Mouse (Mus musculus) ES-Bruce4 (cell line): Measurements from ENCODE around the gene Urm1. TPM values are rescaled to one million over a fixed set of nuclear protein-coding genes. Genes with fewer than 3 reads are reported as not detected.

Experiments
- H3K27ac ChIP-seq: 2 replicates; pipeline ENCODE4 v1.5.1; 2012; ENCODE audit warnings: low read length, inconsistent platforms; ENCODE audit not compliant: insufficient read depth
- H3K27me3 ChIP-seq: 2 replicates; pipeline ENCODE4 v1.6.1; 2012; ENCODE audit warnings: mild to moderate bottlenecking, low read length, inconsistent platforms; ENCODE audit not compliant: control insufficient read depth, poor library complexity, insufficient read depth, severe bottlenecking
- H3K36me3 ChIP-seq: 2 replicates; pipeline ENCODE4 v1.6.1; 2012; ENCODE audit warnings: inconsistent platforms, mild to moderate bottlenecking, low read length, moderate library complexity; ENCODE audit not compliant: control insufficient read depth, poor library complexity, insufficient read depth, severe bottlenecking
- H3K4me1 ChIP-seq: one replicate; pipeline ENCODE4 v1.8.1; 2011; ENCODE audit warnings: low read length; ENCODE audit not compliant: control insufficient read depth, insufficient read depth
- H3K4me3 ChIP-seq: 2 replicates; pipeline ENCODE4 v1.5.1; 2011; ENCODE audit warnings: low read depth, mild to moderate bottlenecking, low read length
- H3K9ac ChIP-seq: 2 replicates; pipeline ENCODE4 v1.6.1; 2012; ENCODE audit warnings: low read depth, mild to moderate bottlenecking, inconsistent platforms; ENCODE audit not compliant: poor library complexity, severe bottlenecking
- H3K9me3 ChIP-seq: replicated peaks from 2 replicates; pipeline ENCODE4 v1.6.1; 2012; ENCODE audit warnings: mild to moderate bottlenecking, low read length, inconsistent platforms; ENCODE audit not compliant: control insufficient read depth, poor library complexity, insufficient read depth, severe bottlenecking
- CTCF ChIP-seq: IDR thresholded peaks from one replicate; pipeline ENCODE4 v1.8.1; 2011; ENCODE audit warnings: low read depth, low read length
- EP300 ChIP-seq: IDR thresholded peaks from 2 replicates; pipeline ENCODE4 v1.6.1; 2011; ENCODE audit warnings: low read depth, low read length; ENCODE audit not compliant: insufficient read depth
- POLR2A ChIP-seq: IDR thresholded peaks from one replicate; pipeline ENCODE4 v1.8.1; 2011; ENCODE audit warnings: low read length; ENCODE audit not compliant: insufficient read depth
- polyA plus RNA-seq: library from polyadenylated mRNA; stranded (reverse); fragments of >200 nt; gene quantifications from 2 replicates; pipeline ENCODE4 v1.2.4, GENCODE M21; 2011; ENCODE audit warnings: low read depth; ENCODE audit not compliant: missing spikeins, insufficient read depth, insufficient read length

Urm1 gene
- polyA plus RNA-seq, 1 experiment: 32.8 TPM

DNA sequence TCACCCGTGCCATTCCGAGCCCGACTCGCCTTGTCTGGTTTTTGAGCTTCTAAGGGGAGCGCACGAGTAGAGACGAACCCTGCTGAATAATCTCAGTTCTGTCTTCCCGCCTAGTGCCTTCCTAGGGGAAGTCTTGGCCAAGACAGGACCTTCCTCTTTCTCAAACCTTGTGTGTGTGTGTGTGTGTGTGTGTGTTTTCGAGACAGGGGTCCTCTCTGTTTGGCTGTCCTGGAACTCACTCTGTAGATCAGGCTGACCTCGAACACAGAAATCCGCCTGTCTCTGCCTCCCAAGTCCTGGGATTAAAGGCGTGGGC lies 7.8 kb downstream of the Urm1 start:
- H3K27ac ChIP-seq: no peak overlapping the region
- no peak for TF ChIP-seq POLR2A
- TF ChIP-seq CTCF: no peak
- no peak for TF ChIP-seq EP300
- H3K9me3 ChIP-seq: no peaks in the 10 kb centered on the region
- no peaks in the 10 kb centered on the region for H3K36me3 ChIP-seq
- H3K4me1 ChIP-seq: no peaks in the 10 kb centered on the region
- H3K9ac ChIP-seq: peak overlapping the region; percentile 60
- no peaks in the 10 kb centered on the region for H3K27me3 ChIP-seq
- peak overlapping the region; percentile 95 for H3K4me3 ChIP-seq

DNA sequence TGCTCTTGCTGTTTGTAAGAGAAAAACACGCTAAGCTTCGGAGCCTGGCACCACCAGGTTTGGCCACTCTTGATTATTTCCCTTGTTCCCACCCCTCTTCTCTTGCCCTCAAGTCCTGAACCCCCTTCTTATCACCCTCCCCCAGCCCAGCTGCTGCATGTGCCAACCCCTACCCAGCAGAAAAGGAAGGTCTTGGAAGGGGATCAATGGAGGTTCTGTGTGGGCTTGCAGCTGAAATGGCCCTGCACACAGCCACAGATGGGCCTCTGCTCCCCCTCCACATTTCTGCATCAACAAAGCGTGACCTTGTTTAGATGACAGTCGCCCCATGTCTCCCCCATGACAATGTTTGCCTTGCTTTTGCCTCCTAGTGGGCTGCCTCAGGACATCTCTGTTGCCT lies 11.2 kb downstream of the Urm1 start:
- Histone ChIP-seq H3K9ac (no peak overlapping the region), H3K36me3 (no peaks in the 10 kb centered on the region), H3K4me1 (peaks cover 3% of the 10 kb centered on the region), H3K27me3 (no peaks in the 10 kb centered on the region), H3K9me3 (no peaks in the 10 kb centered on the region), H3K27ac (no peak overlapping the region), H3K4me3 (no peak overlapping the region)
- TF ChIP-seq EP300 (no peak), CTCF (no peak), POLR2A (no peak)

DNA sequence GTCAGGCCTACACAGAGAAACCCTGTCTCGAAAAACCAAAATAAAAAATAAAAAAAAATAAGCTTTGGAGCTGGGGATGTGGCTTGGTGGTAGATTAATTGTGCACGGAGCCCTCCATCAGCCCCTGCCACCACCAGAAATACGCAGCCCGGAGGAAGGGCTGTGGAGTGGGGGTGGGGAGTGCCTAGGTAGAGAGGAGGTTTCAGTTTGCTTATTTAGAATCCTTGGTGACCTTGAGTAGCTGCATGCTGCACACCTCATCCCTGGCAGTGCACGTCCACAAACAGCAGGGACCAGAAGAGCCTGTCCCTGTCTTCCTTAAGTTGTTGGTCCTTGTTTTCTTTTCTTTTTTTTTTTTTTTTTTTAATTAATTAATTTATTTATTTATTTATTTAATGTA lies 13.9 kb downstream of the Urm1 start:
- Histone ChIP-seq H3K4me3 (no peak overlapping the region), H3K9ac (no peak overlapping the region; the same call in 1 of the 2 replicates), H3K36me3 (no peaks in the 10 kb centered on the region), H3K27me3 (no peaks in the 10 kb centered on the region), H3K27ac (no peak overlapping the region), H3K9me3 (no peaks in the 10 kb centered on the region), H3K4me1 (peaks cover 3% of the 10 kb centered on the region)
- TF ChIP-seq EP300 (no peak), CTCF (no peak), POLR2A (no peak)

DNA sequence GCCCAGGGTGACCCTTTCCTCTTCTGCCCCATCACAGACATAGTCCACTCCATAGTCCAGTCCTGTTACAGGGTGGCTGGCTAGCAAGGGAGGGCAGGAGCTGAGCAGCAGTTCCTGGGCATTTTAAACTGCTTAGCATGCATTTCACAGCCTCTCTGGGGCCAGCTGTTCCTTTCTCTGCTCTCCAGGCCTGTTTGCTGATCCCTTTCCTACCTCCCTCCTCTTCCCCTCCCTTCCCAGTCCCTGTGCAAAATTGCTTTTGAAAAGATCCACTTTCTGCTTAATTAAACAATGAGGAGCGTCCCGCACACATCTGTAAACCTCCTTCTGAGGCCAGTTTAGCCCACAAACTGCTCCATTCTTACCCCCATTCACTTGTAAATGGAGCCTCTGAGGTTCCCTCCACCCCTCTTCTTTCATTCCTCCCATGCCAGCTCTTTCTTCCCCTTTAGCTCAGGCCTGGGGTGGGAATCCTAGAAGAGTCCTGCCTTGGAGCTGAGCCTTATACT lies 15.6 kb downstream of the Urm1 start:
- Histone ChIP-seq H3K27ac (peak overlapping the region; percentile 70), H3K27me3 (no peaks in the 10 kb centered on the region), H3K9me3 (no peaks in the 10 kb centered on the region), H3K36me3 (no peaks in the 10 kb centered on the region), H3K4me1 (peaks cover 7% of the 10 kb centered on the region), H3K9ac (no peak overlapping the region), H3K4me3 (no peak overlapping the region)
- no peak for TF ChIP-seq POLR2A
- TF ChIP-seq CTCF: no peak
- peak; percentile 66 for TF ChIP-seq EP300

DNA sequence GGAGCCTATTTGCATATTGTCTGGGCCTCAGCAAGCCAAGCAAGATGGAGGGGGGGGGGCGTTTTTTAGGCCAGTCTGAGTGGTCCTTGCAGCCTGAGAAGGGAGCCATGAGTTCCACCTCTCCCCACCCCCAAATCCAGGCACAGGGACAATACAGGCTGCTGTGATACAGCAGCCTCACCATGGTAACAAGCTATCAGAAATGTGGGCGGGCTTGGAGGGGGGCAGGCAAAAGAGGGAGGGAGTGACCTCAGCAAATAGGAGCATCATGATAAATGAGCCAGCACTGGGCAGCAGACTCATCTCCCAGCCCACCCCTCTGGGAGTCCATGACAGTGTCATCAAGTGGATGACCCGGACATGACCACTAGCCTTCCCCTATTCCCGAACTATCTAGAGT lies 19.6 kb downstream of the Urm1 start:
- Histone ChIP-seq H3K9me3 (no peaks in the 10 kb centered on the region), H3K4me1 (peaks cover 7% of the 10 kb centered on the region), H3K27me3 (no peaks in the 10 kb centered on the region), H3K27ac (no peak overlapping the region), H3K4me3 (no peak overlapping the region), H3K36me3 (no peaks in the 10 kb centered on the region; the same call in 1 of the 2 replicates), H3K9ac (no peak overlapping the region)
- no peak for TF ChIP-seq EP300
- TF ChIP-seq POLR2A: no peak
- no peak for TF ChIP-seq CTCF

DNA sequence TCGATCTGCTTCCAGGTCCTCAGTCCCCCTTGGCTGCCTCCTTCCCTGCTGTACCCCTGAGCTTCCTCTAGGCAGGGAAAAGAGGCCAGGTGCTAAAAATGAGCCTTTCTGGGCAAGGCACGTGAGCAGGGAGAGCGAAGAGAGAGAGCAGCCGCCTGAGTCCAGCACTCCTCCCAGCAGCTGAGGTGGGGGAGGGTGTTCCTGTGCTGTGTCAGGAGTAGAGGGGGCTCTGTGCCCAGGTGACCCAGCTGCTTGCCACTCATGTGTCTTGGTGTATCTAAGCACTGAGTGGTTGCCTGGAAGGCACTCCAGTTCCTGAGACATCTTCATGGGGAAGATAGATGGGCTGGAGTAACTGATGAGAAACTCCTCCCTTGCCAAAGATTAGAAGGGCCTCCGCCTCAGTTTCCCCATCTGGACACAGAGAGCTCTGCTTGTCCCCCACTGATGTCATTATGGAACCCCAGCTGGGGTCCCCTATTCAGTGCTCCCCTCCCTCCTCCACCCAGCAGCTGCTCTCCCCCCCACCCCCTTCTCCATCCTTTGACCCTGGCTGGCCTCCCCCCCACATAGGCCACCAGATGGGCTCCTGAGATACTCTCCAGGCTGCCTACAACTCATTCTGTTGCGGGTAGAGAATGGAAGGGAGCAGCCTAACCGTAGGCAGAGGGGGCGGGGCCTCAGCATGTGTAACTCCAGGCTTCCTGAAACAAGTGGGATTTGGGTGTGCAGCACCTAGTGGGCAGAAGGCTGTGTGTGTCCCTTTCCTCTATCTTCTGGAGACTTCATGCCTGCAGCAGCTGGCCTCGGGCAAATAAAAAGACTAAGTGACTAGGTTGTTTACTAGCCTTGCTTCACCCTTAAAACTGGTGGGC lies 23.6 kb downstream of the Urm1 start:
- Histone ChIP-seq H3K4me3 (no peak overlapping the region), H3K27me3 (no peaks in the 10 kb centered on the region; the same call in 1 of the 2 replicates)

More for the DNA sequence above, 23.6 kb downstream of the Urm1 start:
- no peak for TF ChIP-seq EP300
- no peak for TF ChIP-seq POLR2A
- no peak for TF ChIP-seq CTCF
- H3K27ac ChIP-seq: no peak overlapping the region
- no peaks in the 10 kb centered on the region; the same call in 1 of the 2 replicates for H3K36me3 ChIP-seq
- no peak overlapping the region for H3K9ac ChIP-seq
- H3K9me3 ChIP-seq: no peaks in the 10 kb centered on the region
- peaks cover 3% of the 10 kb centered on the region for H3K4me1 ChIP-seq
